Mouse (Mus musculus): ENCODE data around the gene Pitpnm1.
"Not testable (repeated sequence)": the region's sequence is repeated elsewhere in the genome, so short reads cannot be mapped to it uniquely, and the experiment has no call there.

The Pitpnm1 gene

DNA sequence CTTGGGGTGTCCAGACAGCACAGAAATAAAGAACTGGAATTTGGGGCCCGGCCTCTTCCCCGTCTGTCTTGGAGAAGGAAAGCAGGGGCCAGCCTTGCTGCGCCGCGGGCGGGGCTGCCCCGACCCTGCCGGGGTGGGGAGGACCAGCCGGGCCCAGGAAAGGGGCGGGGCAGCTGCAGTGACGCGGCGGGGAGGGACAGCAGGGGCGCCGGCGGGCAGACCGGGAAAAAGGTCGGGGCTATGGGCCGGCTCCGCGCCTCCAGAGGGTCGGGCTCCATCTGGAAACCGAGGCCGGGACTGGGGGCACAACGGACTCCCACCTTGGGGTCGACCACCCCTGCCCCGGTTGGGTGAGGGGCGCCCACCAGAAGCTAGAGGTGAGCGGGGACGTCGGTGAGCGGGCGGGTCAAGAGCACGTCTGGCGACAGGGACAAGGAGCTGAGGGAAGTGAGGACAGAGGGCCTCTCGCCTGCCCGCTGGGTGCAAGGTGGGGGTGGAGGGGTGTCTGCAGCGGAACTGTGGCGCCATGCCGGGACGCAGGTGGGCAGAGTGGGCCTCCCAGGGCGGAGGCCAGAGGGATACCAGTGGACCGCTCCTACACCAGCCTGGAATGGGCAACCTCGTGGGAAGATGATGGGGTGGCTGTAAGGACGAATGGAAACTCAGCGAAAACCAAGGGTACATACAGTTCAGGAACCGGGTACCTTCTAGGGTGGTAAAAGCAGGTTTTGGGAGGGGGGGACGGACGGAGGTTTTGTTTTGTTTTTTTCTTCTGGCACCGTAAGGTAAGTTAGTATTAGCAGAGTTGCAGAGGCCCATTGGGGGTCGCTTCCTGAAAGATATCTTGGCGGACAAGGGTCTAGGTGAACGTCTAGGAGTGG lies at the start of gene Pitpnm1:
Gene Pitpnm1 (plus strand): TSS at position 162 of the 881 bp plus-strand sequence.
- peak; percentile 44 for DNase-seq (ENCODE audit: low spot score)

DNA sequence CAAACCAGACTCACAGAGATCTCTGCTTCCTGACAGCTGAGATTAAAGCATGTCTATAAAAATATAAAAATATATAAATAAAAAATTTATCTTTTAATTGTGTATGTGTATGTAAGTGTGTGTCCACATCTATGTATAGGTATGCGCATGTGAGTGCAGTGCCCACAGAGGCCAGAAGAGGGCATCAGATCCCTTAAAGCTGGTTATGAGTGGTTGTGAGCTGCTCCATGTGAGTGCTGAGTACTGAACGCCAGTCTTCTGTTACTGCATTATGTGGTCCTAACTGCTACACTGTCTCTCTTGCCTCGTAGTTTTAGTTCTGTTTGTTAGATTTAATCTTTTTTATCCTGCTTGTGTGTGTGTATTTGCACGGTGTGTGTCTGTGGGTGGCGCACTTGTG lies 48.8 kb upstream of the Pitpnm1 start:
- DNase-seq (ENCODE audit: low spot score) = no peak

DNA sequence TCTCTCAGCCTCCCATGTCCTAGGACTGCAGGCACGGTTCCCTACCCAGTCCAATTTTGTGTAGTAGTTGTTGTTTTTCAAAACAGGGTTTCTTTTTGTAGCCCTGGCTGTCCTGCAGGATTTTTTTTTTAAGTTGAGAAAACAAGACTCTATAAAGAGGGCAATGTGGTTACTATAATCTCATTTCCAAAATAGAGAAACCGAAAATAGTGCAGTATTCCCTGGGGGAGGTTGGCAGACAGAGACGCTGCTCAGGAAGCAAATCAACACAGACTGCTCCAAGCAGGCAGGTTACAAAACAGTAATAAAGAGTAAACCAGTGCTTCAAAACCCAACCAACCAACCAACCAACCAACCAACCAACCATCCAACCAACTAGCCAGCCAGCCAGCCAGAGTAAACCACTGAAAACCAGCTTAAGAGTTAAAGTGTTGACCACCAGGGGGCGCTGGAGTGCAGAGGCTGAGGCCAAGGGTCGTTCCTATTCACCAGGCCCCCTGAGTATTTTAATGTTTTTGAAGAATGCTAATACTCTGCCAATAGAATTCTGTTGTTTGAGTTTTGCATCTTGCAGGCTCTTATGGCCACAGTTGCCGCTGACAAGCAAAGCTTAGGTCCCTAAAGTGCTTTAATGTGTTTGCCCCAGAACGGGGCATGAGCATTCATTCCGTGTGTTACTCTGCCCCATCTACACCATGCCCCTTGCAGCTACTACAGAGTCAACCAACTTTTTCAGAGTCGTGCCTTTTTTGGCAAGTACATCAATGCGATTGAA lies 47.9 kb upstream of the Pitpnm1 start:
- DNase-seq (ENCODE audit: low spot score) = peak; percentile 39

DNA sequence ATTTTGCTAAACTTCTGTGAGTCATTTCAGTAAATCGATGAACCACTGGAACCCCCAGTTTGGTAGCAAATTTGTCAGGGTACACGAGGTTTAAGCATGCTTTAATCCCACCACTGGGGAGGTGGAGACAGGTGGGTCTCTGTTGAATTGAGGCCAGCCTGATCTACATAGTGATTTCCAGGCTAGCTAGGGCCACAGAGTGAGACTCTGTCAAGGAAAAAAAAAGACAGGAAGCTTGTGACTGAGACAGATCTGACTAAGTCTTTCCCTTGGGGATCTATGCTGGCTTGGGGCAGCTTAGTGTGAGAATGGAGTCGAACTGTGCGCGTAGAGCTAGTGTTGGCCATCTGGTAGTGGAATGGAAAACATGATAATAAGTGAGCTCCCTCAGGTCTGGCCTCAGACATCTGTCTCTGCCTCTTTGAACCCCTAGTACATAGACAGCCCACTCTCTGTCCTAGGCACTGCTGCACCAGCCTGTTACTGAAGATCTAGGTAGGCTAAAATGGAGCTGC lies 47.2 kb upstream of the Pitpnm1 start:
- no peak for DNase-seq (ENCODE audit: low spot score)

DNA sequence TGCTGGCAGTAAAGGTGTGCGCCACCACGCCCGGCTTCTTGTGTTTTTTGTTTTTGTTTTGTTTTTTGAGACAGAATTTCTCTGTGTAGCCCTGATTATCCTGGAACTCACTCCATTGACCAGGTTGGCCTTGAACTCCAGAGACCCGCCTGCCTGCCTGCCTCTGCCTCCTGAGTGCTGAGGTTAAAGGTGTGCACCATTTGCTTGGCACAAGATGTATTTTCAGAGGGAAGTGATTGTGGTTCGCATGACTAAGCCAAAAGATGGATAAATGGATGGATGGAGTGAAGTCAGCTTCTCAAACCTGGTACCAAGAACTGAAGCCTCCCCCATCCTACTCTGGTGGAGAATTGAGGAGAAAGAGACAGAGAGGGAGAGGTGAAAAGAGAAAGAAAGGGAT lies 45.2 kb upstream of the Pitpnm1 start:
- DNase-seq (ENCODE audit: low spot score) = no peak

DNA sequence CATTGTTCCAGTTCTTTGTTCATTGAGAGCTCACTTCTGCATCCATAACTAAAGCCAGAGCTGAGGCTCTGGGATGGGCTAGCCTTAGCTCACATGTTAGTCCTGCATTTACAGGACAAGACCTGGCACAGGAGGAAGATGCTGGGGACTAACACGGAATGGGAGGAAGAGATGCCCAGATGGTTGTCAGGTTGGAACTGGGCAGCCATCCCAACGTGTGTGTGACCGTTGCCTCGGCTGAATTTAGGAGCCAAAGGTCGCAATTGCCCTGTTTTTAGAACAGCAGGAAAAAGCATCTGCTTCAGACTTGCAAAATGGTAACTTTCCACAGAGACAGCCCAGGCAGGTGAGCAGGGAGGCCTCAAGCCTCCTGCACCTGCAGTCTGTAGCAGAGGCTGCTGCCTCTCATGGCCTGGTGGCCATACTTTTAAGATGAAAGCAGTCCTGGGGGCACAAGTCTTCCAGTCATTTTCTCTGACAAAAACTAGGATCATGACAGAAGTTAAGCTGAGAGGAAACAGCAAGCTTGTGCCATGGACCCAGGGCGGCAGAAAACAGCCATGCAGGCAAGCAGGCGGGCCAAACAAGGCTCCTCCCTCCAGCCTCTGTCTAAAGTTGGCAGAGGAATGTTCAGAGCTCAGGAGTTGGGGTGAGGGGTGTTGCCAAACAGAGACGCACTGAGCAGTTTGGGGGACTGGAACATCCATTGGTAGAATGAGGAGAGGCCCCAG lies 44.4 kb upstream of the Pitpnm1 start:
- DNase-seq (ENCODE audit: low spot score) = no peak

DNA sequence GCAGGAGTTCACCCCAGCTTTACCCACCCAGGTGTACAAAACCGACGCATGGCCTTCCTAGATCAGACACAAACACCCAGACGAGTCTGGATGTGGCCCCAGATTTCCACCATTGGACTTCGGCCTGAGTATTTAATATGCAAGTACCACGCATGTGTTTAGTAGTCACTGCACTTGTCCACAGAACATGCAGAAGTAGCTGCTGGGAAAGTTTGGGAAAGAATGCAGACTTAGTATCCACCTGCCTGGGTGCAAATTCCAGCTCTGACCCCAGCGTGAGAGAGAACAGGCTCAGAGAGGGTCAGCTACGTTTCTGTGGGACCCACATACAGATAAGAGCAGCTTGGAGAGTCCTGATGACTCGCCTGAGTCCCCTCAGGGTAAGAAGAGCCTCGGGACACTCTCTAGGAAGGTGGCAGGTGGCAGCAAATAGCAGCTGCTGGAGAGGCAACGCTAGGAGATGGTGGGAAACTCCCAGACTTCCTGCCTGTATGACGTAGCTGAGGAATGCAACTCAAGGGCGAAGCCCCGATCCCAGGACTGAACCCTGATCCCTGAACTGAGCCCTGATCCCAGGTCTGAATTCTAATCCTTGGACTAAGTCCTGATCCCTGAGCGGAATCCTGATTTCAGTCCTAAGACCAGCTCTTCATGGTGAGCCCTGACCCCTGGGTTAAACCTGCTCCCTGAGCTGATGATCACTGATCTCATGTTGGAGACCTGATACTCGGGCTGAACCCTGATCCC lies 43.7 kb upstream of the Pitpnm1 start:
- no peak for DNase-seq (ENCODE audit: low spot score)

DNA sequence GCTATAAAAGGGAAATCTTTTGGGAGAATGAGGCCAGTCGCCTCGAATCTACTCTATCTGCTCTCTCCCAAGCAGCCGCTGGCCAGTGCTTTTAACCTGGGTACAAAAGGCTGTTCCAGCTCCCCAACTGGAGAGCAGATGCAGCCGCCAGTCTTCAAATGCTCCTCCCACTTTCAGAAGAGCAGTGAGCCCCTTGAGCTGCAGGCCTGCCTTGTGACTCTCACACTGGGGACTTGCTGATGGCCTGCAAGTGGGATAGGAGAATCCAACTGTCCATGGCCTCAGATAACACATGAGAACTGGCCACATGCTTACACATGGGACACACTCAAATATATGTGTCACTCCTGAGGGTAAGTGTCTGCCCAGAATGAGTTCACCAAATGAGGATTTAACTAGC lies 43.1 kb upstream of the Pitpnm1 start:
- no peak for DNase-seq (ENCODE audit: low spot score)

DNA sequence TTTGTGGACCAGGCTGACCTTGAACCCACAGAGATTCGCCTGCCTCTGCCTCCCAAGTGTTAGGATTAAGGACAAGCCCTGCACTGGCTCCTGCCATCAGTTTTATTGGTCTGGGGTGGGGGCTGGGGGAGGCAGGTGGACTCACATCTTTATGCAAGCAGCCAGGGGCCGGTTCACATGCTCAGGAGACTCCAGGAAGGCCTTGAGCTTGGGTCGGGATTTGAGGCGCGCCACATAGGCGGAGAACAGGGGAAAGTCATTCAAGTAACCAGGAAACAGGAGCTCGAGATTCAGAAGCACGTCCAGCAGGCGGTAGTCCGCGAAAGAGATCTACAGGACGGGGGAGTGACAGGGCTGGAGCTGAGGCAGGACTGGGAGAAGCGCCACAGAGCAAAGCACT lies 42.4 kb upstream of the Pitpnm1 start:
- DNase-seq (ENCODE audit: low spot score) = no peak

DNA sequence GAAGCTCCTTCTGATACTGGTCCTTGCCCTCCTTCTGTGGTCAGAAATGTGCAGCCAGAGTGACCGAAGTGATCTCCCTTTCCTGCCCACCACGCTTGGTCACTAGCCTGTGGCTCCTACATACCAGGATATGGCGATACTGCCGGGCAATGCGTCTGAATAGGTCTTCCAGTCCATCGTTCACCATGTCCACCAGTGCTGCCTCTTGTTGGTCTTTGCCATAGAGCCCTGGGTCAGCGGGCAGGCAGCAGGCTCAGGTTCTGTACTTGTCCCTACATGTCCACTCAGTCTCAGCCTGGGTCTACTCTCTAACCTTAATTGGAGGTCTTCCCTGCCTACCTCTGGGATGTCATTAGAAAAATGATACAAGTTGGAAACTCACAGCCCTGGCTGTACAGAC lies 41.8 kb upstream of the Pitpnm1 start:
- DNase-seq (ENCODE audit: low spot score) = no peak

DNA sequence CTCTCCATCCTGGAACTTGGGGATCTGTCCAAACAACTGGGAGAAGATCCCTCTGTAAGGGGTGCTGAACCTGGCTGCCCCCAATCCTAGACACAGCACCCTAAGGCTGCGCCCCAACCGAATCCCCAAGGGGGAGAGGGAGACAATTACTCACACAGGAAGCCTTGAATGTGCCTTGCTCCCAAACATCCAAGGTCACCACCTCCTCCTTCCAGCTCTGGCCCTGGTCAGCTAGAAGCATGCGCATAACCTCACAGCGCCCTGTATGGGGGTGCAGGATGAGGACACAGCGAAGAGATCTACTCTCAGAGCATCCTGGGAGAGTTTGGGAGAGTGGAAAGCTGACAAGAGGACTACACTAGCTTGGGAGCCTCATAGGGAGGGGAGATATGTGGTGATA lies 41.2 kb upstream of the Pitpnm1 start:
- DNase-seq (ENCODE audit: low spot score) = no peak

DNA sequence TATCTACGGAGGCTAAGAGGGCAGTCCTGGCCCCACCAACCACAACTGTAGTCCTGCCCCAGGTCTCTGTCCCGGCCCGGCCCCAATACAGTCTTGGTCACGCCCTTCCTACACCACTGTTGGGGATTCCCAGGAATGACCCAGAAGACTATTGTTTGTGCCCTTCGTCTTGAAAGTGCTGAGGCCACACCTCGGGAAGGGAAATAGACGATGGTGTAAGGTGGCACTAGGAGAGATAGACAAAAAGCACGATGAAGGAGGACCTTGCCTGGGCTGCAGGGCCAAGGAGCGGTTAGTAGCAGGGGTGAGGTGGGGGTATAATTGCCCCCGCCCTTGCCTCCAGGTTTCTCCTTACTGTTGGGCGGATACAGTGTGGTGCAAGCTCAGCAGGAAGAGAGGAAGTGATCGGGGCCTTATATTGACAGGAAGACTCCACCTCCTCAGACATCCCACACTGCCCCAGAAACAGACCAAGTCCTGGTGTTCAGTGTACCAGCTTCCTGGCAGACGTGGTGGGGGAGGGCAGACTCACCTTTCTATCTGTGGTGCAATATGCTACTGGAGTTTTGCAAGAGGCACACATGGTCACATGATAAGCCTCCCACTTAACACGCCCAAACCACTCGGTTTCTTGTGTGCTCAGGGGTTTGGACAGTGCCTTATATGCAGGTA lies 40.6 kb upstream of the Pitpnm1 start, which contains the start of gene Gstp3:
Gene Gstp3 (minus strand): TSS at position 501 of the 672 bp plus-strand sequence.
- no peak for DNase-seq (ENCODE audit: low spot score)

DNA sequence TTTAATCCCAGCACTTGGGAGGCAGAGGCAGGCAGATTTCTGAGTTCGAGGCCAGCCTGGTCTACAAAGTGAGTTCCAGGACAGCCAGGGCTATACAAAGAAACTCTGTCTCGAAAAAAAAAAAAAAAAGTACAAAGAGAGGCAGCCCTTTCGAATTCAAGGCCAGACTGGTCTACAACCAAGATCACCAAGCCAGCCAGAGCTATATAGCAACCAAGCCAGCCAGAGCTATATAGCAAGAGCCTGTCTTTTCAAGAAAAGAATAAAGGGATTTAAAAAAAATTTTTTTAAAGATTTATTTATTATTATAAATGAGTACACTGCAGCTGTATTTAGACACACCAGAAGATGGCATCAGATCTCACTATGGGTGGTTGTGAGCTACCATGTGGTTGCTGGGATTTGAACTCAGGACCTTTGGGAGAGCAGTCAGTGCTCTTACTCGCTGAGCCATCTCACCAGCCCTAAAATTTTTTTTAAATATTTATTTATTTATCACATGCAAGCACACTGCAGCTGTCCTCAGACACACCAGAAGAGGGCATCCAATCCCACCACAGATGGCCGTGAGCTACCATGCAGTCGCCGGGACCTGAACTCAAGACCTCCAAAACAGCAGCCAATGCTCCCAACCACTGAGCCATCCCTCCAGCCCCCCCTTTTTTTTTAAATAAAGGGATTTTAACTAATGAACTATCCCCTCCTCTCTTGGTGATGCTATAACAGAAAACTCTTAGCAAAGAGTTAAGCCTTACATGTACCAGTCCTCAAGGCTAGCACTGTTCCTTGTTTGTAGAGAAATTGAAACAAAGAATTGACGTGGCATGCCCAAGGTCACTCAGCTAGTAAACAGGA lies 39.5 kb upstream of the Pitpnm1 start:
- not testable (repeated sequence) for DNase-seq (ENCODE audit: low spot score)

DNA sequence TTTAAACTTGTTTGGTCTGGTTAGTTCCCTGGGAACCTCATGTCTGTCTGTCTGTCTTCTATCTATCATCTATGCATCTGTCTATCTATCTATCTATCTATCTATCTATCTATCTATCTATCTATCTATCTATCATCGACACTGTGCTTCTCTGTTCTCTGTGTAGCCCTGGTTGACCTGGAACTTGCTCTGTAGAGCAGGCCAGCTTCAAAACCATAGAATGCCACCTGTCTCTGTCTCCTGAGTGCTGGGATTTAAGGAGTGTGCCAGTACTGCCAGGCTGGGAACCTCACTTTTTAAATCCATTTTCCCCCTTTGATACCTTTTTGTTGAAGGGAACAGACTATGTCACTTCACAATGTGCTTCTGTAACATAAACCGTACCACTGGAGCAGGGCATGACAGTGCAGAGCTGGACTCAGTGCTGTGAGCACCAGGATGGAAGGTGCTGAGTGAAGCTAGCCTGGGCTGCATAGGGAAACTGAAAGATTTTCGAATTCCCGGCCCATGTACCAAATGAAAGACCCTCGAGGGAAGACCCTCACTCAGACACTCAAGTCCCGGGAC lies 38.8 kb upstream of the Pitpnm1 start:
- no peak for DNase-seq (ENCODE audit: low spot score)

DNA sequence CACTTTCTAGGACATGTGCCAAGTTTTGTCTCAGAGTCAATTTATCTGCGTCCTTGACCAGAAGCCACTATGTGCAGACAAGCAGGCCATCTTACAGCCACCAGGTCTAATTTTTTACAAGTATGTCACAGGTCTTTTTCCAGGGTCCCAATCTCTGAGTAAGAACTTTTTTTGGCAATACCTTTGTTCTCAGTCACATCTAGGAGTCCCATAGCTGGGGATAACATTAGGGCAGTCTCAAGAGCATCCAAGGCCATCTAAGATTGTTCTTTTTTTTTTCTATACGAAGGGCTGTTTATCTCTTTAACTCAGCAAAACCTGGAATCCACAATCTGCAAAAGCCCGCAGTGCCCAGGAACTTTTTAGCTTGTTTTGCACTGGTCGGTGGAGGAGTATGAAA lies 36.4 kb upstream of the Pitpnm1 start:
- not testable (repeated sequence) for DNase-seq (ENCODE audit: low spot score)

DNA sequence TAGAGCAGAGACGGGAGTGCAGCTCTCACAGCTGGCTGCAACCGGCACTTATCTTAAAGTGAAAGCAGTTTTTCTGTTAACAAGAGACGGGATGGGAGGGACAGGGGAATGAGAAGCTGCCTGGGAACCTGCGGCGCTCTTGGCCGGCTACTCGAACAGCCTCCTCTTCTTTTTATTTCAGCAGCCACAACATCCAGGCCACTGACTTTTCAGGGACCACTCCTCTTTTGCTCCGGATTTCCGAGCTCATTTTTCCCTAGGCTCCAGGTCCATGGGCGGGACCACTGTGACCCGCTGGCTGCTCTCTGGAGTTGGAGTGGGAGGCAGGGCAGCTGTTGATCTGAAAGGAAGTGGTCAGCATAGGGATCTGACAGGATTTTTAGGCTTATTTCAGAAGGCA lies 35.3 kb upstream of the Pitpnm1 start:
- not testable (repeated sequence) for DNase-seq (ENCODE audit: low spot score)

DNA sequence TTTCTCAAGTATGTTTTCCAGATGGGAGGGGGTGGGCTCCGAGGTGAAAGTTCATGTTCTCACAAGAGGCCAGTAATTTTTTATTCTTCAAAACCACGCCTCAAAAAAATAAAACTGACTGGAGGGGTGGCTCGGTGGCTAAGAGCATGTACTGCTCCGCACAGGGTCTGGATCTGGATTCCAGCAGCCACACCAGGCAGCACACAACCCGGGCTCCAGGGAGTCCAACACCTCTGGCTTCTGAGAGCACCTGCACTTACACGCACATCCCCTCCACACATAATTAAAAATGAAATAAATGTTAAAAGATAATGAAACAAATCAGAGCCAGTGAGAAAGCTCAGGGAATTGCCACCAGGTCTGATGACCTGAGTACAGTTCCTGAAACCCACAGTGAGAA lies 33.5 kb upstream of the Pitpnm1 start:
- DNase-seq (ENCODE audit: low spot score) = no peak

DNA sequence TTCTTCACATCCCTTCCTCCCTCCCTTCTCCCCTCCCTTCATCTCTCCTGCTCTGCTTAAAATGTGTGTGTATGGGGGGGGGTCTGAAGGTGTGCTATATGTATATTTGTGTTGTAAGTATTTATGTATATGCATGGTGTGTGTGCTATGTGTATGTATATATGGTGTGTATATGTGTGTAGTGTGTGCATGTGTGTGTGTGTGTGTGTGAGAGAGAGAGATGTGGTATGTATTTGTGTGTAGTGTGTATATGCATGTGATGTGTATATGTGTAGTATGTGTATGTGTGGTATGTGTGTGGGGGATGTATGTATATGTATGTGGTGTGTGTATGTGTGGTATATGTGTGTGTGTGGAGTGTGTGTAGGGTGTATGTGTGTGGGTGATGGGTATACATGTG lies 32.9 kb upstream of the Pitpnm1 start:
- no peak for DNase-seq (ENCODE audit: low spot score)

DNA sequence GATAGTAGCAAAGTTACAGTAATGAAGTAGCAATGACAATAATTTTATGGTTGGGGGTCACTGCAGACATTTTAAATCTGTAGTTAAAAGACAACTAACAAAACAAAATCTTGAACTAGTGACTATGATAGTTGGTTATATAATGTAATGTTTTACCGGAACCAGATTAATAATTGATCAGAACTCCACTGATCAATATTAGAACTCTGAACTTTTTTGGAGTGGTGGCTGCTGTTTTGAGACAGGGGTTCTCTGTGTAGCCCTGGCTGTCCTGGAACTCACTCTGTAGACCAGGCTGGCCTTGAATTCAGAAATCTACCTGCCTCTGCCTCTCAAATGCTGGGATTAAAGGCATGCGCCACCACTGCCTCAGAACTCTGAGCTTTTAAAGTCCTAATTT lies 31.6 kb upstream of the Pitpnm1 start:
- not testable (repeated sequence) for DNase-seq (ENCODE audit: low spot score)
